Mouse (Mus musculus): ENCODE results near the gene Sh2d2a.

DNA sequence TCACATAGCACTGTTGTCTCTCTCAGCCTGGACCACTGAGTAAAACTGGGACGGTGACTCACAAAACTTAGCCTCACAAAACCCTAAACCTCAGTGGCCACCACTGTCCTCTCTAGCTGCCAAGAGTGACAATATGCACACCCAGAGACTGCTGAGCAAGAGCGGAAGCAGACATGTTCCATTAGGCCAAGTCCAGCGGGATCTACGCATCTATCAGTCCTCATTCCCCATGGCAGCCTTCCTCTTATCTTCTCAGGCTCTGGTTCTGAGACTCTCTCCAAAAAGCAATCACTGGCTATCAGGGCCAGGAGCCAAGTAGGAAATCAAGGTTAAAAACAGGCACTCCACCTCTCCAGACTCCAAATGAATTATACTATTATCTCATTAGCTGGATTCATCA, 31.2 kb downstream of the Sh2d2a start:
- TF ChIP-seq CTCF (IDR thresholded peaks at IDR 0.05; ENCODE audit: borderline replicate concordance, insufficient read depth, low read length) (no peak), POLR2A (IDR thresholded peaks at IDR 0.05; ENCODE audit: low read depth, low read length) (no peak)

Data from embryonic fibroblast, embryonic 13.5 days (primary cell).